Mouse (Mus musculus): Measurements from ENCODE around the gene Vegfc. TPM values are rescaled to one million over a fixed set of nuclear protein-coding genes. Genes with fewer than 3 reads are reported as not detected.

Vegfc gene
- total RNA-seq, 2 experiments from 2014 or later, result 3.7 to 4.1 TPM

DNA sequence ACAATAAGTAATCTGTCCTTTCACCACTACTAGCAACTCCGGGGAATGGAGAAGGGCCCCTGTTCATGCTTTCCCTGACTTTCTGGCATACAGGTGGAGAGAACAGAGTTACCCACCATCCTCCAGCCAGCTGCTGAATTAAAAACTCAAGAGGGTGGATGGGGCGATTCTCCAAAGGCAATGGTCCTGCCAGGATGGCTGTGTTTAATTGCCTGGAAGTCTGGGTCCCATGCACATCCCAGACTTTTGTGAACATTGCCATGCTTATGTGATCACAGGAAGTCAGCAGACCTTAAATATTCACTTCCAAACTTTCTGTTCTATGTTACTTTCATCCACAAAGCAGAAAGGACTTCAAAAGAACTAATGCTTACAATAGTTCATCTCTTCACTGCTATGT is 107.9 kb downstream of the Vegfc start:
- DNase-seq (ENCODE audit: low spot score in 2 of 2), result no peak

DNA sequence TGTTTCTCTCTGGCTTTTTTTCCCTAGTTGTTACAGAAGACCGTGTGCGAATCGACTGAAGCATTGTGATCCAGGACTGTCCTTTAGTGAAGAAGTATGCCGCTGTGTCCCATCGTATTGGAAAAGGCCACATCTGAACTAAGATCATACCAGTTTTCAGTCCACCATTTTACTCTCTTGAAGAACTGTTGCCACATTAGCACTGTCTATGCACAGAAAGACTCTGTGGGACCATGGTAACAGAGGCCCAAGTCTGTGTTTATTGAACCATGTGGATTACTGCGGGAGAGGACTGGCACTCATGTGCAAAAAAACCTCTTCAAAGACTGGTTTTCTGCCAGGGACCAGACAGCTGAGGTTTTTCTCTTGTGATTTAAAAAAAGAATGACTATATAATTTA is 108.5 kb downstream of the Vegfc start:
- no peak for DNase-seq (ENCODE audit: low spot score in 2 of 2)

DNA sequence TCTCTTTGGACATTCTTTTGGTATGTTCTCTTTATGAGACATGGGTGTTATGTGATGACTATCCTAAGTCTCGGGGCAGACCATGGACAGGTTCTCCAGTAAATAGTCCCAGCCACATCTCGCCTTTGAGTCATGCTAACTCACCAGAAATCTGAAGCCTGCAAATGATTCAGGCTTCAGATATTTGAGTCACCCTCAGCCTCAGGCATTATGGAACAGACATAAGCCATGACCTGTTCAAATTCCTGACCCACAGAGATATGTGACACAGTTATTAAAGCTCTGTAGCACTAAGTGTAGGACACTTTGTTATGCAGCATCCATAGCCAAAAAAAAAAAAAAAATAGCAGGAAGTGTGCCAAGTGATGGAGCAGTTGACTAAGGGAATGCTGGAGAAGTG is 138.8 kb downstream of the Vegfc start:
- no peak for DNase-seq (ENCODE audit: low spot score in 2 of 2)

DNA sequence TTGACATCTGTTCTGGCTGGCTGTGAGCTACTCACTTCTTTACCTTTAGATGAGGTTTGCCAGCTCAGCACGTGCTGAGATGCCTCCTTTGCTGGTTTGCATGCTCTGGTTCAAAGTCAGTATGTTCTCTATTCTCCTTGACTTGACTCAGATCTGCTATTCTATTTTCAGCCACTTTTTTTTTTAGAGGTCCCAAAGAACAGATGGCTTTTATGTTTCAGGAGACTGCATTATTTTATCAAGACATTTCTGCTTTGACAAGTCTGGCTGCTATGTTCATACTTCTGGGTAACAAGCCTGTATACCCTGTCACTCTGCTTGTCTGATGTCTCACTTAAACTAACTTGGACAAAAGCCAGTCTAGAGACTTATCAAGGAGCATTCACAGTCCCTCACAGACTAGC is 151.4 kb downstream of the Vegfc start:
- no peak for DNase-seq (ENCODE audit: low spot score in 2 of 2)

DNA sequence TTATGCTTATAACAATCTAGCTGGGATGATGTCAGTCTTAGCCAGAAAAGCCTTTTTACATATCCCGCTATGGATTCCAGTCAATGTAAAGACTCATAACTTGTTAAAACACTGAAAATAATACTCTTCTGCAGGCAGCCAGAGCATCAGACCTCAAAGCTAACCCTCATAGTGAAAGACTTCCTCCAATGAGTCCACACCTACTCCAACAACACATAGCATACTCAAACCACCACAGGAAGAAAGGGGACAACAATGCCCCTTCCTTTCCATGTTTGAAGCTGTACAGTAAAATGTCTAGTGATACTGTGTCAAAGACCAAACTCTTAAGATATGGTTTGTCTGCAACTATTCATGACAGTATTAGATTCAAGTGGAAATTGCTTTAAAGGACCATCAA is 153.2 kb downstream of the Vegfc start:
- no peak for DNase-seq (ENCODE audit: low spot score in 2 of 2)

DNA sequence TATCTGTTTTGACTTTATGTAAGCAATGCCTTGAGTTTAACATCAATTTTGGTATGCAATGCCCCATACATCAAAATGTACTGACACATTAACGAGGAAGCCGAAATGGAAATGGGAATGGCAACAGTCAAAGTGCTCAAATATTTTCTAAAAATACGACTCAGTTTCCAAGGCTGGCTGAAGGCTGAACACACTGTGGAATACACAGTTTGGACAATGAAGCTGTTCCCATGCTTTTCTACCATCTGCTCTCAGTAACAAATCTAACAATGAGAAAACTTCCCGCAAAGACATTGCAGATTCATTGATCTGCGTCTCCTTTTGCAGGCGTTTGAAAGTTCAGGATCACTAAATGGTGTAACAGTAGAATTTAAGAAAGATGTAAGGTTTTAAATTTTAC is 155.9 kb downstream of the Vegfc start:
- DNase-seq (ENCODE audit: low spot score in 2 of 2), result no peak
